Mouse (Mus musculus) T-helper 1 cell (primary cell): ENCODE results near the gene Rnls.

Experiments used
- in situ Hi-C: fragments of 300-600 bp; cut with MboI, MseI; formaldehyde crosslinking; loops from one replicate; pipeline ENCODE4 v1.15.1; 2025; ENCODE audit warnings: high pct_unique_total_duplicates

The Rnls gene

DNA sequence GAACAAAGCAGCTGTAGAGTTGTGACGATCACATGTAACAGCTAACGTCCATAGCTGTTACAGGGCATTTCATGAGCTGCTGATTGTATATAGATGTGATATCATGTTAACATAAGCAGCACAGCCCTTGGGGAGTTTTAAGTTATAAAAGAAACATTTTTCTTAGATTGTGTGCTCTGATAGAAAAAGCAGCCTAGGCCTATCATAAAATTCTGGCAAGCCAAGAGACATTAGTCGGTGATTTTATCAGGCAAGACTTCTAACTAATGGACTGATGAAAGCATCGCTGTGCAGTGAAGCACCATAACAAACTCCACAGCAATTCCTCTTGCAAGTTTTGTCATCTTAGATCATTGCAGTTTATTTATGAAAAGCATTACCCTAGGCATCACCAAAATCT is 190.9 kb downstream of the Rnls start:
- in situ Hi-C loops, result no loop called here

DNA sequence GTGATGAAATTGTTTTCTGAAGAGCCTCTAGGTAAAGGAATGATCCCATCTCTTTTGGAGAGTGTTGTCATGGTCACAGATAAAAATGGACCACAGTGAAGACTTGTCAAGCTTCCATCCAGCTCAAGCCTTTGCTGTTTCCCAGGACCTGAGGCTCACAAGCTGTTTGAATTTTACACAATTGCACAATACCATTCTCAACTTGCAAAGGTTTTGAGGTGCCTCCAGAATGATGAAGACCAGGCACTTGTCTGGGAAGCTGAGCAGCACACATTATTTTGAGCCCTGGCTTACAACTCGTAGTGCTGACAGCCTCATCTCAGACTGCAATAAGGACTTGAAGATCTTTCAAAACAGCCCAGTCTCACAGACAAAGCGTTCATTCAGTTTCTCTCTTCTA is 200.0 kb downstream of the Rnls start:
- in situ Hi-C loops, result no loop called here

DNA sequence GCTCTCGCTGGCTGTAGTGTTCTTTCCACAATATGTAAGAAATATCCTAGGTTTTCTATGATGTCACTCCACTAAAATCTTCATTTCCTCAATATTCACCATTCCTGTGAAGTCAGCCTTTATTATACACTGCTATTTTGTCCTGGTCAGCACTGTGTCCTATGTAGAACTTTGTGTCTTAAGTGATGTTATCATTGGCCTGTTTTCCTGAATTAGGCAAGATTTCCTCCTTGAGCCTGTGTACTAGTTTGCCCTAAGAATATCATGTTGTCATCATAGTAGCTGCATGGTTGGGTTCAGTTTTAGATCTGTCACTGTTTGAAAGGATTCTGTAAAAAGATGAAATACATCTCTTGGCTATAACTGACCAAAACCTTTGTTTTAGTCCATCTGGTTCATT is 203.3 kb downstream of the Rnls start:
- in situ Hi-C loops, result no loop called here

DNA sequence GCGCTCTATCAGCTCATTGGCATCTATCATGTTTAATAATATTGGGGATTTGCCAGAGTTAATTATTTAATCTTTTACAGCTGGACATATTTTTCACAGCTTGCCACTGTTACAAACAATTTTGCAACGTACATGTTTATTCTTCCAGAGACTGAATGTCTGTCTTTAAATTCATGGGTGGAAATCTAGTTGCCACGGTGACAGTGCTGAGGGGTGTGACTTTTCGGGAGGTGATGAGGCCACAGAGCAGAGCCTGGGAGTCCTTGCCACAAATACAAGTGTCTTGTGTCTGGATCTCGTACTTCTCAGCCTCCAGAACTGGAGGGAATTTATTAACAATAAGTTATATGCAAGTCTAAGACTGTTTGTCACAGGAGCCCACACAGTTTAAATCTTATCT is 212.5 kb downstream of the Rnls start:
- in situ Hi-C loops, result no loop called here

DNA sequence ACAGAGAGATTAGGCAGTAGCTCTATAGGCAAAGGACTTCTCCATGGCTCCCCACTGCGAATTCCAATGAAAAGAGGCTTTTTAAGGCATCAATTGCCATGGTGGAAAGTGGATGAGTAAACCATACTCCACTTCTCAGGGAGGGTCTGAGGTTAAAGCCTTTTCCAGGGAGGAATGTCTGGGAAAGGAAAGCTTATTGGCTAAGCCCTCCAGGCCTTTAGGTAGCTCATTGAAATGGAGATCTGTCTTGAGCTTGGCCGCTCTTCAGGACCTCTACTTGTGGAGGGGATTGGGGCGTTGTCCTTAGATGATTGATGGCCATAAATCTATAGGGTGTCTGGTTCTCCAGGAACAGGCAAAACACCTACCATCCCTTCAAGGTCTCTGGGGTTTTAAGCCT is 213.2 kb downstream of the Rnls start:
- in situ Hi-C loops, result no loop called here

DNA sequence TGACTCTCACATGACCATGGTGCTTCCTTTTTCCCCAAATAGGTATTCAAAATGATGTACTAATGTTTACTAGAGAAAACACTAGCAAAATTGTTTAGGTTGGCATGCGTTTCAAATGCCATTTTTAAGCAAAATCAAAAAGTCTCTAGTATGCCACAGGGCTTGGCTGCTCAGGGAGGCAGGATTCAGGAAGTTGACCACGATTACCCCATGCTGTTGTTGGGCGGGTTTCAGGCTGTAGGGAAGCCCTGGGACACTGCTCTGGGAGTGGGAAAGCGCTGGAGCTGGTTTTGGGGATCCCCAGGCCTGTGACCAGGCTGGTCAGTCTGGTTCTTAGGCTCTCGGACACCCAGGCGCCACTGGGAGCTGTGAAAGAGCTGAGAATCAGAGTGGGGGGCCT is 213.7 kb downstream of the Rnls start:
- in situ Hi-C loops, result no loop called here

DNA sequence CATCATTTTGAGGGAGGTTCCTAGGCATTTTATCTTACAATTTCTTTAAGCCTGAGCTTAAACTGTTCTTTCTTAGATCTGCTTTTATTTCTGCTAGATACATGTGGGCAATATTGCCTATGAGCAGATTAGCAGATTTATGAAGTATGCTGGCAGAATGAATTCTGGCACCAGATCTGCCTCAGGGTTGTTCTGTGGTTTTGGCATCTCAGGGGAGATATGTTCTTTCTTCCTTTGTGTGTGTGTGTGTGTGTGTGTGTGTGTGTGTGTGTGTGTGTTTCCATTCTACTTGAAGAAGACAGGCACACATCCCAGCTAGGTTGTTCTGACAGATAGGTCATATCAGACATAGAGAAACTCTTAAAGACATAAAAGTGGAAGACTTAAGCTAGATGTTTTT is 218.1 kb downstream of the Rnls start:
- in situ Hi-C loops, result no loop called here

DNA sequence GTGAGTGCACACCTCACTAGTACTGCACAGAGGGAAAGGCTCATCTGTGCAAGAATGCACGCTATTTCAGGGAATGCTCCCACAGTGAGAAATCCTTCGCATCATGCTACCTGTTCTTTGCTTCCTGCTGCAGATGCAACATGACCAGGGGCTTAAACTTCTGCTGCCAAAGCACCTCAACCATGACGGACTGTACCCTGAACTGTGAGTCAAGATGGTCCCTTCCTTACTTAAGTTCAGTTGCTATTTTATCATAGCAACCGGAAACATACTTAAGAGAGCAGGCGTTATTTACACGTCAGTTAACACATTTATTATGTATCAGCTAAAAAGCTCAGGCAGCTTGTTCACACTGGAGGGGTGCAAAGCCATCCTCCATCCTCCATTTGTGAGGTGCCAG is 222.2 kb downstream of the Rnls start:
- in situ Hi-C loops, result no loop called here

DNA sequence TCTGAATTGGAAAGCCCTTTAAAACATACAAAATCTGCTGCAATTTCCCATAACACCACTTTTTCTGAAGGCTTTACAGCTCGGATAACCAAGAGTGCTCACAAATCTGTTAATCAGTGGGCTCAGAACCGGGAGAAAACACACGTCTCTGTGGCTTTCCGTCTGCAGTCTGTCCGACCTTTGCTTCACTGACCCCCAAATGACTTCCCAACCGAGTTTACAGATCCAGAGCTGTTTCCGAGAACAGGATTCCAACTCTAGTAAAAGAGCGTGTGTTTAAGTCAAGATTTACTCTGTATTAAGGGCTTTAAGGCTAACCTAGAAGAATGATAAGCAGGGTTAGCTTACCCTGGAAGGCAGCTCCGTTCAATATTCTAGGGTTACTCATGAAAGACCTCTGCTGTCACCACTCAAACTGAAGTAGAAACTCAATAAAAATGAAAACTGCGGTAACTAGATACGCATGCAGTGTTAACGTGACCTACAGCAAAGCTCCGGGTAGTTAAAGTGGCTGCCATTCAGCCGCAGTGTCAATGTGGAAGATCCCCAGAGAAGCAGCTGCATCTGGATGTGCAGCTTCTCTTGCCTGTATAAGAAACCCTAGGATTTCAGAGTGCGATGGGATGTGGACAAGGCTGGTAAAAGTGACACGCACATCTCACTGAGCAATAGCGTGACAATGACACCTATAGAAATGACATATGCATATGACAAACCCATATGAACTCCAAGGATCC is 224.4 kb downstream of the Rnls start:
- in situ Hi-C loops, result no loop called here

DNA sequence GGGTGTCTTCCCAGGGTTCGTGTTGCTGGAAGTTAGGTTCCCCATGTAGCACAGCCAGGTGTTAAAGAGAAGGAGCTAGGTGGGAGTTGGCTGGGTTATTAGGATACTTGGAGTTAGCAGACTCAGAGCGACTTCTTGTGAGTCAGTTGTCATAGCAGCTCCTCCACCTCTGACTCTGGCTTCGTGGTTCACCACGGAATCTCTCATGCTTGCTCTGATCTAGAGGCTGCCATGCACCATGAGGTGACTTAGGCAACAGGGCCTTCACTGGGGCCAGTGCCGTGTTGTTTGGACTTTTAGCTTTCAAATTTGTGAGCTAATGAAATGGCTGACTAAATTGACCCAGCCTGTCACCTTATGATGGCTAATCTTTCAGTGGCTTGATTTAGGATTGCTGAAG is 227.3 kb downstream of the Rnls start:
- in situ Hi-C loops, result no loop called here

DNA sequence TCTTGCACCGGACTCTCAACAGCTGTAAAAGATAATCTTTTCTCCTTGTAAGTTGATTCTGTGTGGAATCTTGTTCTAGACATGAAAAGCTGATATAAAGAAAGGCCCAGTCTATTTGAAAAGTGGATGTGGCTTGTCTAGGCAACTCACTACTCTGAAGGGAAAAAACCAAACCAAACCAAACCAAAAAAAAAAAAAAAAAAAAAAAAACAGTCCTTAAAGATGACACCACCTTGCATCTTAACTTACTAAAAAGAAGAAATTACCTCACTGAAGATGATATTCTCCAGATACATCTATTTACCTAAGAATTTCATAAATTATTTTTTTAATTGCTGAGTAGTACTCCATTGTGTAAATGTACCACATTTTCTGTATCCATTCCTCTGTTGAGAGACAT is 230.2 kb downstream of the Rnls start:
- in situ Hi-C loops, result no loop called here

DNA sequence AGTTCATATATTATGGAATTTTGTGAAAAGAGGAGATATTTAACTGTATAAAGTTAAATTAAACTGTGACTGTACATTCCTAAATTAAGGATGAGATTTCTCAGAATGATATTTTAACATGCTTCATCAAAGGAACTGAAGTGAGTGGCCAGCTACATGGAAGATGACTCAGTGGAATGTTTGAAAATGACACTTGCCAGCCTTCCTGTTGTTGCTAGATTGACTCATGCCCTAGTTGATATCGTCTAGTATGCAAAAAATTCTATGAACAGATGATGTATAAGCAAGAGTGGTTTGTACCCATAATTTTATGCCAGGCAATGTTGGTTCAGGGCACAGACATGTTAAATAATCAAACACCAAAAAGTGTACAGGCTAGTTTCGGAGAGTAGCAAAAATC is 232.2 kb downstream of the Rnls start:
- in situ Hi-C loops, result no loop called here

DNA sequence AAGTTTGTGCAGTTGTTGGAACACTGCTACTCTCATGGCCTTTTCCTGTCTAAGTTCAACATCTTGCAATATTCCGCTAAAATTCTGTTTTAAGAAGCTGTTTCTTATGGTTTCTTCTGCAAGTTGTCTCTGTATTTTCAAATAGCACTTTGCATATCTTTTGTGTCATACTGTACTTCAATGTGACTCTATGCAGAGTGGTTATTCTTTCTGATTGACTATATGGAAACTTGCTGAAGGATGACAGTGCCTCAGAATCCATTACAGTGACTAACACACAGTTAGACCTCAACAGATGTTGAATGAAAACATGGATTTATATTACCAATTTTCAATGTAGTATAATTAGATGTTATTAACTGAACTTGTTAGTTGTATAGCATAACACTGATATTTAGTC is 232.9 kb downstream of the Rnls start:
- in situ Hi-C loops, result no loop called here

DNA sequence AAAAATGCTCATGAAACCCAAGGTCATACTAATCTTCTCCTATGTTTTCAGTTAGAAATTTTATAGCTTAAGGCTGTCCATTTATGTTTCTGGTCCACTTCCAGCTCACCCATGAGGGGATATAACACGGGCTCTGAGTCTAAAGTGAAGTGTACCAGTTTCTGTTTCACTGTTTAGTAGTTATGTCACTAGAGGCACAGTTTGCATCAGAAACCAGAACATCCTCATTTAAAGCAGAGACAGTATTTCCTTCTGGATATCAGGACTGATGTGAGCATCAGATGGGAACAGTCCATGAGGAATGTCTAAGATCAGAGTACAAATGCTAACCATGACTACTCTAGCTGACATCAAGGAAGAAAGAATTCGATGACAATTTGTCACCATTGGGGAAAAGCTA is 233.9 kb downstream of the Rnls start:
- in situ Hi-C loops, result no loop called here

DNA sequence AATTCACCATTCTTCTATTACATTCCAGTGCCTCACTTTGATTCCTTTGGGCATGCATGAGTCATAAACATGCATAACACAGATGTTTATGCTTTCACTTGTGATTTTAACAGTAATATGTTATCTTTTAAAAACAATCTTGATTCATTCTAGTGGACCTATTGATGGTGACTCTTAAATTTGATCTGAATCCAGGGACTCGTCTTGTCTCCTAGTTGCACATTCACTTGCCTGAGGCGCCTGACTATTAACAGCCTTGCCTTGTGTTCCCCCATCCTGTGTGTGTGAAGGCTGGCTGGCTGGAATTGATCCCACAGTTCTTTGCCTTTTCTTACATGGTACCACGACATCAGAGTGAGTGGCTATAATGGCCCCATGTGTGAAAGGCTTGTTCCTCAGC is 243.7 kb downstream of the Rnls start:
- in situ Hi-C loops, result no loop called here

DNA sequence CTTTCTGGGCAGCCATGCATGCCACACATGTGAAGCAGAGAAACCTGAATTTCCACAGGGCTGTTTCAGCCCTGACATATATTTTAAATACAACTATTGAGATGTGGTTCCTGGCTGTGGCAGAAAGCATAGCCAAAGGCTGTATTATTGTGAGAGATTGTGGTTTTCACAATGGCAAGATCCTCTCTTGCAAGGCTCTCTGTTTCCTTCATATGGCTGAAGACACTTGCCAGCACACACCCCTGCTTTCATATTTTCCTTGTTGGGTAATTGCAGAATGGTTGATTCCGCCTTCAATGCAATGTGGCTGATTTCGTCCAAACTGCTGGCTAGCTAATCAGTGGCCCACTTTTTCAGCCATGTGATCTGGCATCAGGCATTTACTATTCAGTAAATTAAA is 248.9 kb downstream of the Rnls start:
- in situ Hi-C loops, result no loop called here

DNA sequence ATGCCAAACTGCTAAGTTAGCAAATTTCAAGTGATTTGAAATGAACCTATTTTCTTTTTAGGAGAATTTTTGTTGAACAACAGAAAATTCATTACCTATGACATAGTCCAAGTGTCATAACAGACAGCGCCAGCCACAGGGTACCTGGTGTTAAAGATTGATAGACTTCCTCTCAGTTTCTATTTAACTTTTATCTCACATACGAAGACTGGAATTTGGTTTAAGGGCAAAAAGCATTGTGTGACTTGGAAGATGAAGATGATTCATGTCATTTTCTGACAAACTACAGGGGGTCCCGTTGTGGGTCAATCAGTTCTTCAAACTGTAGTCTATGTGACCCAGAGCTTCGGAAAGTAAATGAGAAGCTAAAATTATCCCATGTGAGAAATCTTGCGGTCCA is 254.8 kb downstream of the Rnls start:
- in situ Hi-C loops, result no loop called here

DNA sequence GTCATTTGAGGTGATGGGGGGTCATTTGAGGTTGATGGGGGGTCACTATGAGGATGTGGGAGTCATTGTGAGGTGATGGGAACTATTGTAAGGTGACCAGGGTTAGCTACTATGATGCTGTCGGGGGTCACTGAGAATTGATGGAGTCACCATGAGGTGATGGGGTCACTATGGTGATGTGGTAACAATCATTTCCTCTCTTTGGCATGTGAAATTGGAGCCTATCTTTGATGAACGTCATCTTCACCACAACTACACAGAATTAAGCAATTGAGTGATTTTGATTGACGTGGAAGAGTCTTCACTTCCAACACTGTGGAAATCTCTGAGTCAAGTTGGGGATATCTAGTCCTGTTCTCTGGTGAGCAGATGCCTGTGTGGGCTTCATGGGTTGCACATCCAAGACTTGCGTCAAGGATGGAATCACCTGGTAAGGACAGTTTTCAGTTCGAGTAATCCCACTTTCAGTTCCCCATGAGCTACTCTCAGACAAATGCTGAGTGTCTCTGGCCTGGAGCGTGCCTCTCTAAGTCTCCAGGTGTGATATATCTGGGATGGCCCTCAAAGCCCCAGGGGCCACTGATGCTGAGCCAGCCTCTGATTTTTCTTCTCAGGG is 269.4 kb downstream of the Rnls start:
- in situ Hi-C loops, result no loop called here

DNA sequence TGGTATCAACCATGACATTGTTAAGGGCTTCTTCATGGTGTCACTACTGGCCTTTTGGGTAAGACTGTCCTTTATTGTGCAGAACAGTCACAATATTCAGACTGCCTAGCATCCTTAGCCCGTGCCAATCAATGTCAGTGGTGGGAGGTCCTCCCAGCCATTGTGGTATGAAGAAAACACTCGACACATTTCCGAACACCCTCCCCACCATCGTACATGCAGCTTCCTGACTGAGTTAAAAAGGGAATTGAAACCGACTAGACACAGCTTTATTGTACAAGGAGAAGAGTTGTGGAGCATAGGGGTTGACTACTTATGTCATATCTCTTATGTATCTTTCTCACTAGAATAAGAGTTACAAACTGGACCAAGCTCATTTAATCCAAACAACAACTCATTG is 272.1 kb downstream of the Rnls start:
- in situ Hi-C loops, result no loop called here

DNA sequence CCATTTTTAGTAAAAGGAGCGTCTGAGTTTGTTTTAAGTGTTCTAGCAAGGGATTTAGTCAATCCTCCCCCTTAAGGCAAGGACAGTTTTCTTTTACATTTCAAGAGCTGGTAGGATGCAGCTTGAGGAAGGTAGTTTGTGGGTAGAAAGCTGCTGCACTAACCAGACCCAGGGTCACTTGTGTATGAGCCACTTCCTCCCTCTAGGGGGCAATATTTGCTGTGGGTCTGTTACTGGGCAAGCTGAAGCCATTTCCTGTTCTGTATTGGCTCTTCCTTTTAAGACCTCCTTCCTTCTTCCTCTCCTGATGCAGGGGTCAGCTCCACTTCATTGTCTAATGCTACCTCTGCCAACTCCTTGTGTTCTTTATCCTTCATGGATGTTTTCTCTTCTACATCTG is 273.2 kb downstream of the Rnls start:
- in situ Hi-C loops, result no loop called here

DNA sequence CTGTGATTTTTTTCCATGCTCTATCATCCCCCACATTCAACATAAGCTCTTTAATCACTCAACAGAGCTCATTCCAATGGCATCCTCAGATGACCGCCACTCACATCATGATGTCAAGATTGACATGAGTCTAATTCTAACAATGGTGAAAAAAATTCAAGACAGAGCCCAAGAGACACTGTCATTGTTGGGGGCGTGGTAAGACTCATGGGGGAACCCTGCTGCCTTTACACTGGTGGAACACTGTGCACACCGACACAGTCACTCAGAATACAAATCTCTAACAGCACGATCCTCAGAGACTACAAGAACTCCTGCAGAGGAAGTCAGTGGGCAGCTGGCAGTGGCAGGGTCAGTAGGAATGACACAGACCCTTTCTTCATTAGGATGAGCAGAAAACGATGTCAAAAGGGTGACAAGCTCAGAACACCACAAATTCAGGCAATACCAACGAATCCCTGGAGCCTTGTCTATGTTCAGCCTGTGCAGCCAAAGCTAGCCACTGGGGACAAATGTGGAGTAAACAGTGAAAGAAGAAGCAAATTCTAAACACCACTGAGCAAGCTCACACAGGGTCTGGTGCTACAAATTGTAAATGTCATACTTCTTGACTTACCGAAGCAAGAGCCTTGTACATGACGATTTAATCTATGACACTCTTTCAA is 277.3 kb downstream of the Rnls start:
- in situ Hi-C loops, result no loop called here

DNA sequence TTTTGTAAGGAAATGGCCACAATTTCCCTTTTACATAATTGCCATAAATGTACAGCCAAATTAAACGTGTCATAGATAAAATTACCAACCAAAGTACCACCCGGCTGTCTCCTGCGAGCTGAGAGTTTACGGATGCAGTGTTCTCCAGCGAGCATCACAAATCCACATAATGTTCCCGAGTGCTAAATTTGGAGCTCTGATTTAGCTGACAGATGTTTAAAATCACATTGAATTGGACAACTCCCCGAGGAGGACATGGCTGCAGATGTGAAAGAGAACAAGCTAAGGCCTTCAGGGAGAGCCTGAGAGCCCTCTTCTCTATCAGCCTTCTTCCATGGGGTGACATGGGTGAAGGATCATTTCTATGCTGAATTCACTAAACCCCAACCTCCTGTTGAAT is 278.3 kb downstream of the Rnls start:
- in situ Hi-C loops, result no loop called here

DNA sequence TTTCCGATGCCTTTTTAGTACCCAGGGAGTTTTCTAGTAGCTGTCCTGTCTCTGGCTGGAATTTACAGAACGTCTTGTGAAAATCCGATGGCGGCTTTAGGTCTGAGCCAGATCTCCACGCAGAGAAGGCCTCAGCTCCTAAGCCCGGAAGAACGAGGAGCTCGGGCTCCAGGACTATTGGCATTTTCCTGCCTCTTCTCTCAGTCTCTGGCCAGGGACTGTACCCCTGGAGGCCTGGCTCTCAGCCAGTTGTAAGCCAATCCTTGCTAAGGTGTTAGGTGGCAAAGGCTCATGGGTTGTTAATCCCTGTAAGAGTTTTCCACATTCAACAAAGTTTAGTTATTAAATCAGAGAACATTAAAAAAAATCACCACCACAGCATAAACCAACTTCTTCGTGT is 281.7 kb downstream of the Rnls start:
- in situ Hi-C loops, result no loop called here
